Mouse (Mus musculus) brain, embryonic 14.5 days (tissue): ENCODE measurements at regions not wholly inside any gene's neighbourhood (a gene's known extent, or its start where the extent isn't known, plus 50 kb on each side); places are given as distances from the start of the nearest gene placed in this dataset.

Experiments
- CTCF ChIP-seq: fragments of 200-500 bp; IDR thresholded peaks from 2 replicates; pipeline ENCODE4 v1.5.1; 2012; ENCODE audit warnings: inconsistent platforms, mild to moderate bottlenecking, moderate library complexity, borderline replicate concordance; ENCODE audit not compliant: insufficient read depth, insufficient read length; ENCODE audit errors: extremely low read depth
- POLR2A ChIP-seq: fragments of 200-500 bp; IDR thresholded peaks from 2 replicates; pipeline ENCODE4 v1.6.1; 2012; ENCODE audit warnings: mild to moderate bottlenecking, inconsistent platforms, borderline replicate concordance; ENCODE audit not compliant: poor library complexity, insufficient read depth, insufficient read length, severe bottlenecking; ENCODE audit errors: extremely low read depth

DNA sequence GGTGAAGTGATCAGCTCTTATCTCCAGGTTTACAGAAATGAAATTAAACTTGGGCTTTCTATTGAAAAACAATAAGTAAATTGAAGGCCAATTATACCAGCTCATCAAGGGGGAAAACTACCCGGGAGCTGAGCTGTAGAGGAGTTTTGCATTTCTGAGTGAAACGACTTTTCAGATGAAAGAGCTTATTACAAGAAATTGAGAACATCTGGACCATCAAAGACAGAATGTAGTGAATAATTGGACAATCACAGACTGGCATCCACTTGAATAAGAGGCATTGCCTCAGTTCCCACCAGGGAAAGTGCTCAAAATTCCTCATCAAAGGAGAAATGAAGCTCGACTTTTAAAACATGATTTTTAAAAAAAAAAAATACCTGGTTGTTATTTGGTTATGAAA is 675.7 kb upstream of the Auts2 start:
- TF ChIP-seq CTCF = no peak
- TF ChIP-seq POLR2A = no peak
